Mouse (Mus musculus): Measurements from ENCODE around the gene Trim31.
"Not testable (repeated sequence)": the region's sequence is repeated elsewhere in the genome, so short reads cannot be mapped to it uniquely, and the experiment has no call there.

Gene Trim31

DNA sequence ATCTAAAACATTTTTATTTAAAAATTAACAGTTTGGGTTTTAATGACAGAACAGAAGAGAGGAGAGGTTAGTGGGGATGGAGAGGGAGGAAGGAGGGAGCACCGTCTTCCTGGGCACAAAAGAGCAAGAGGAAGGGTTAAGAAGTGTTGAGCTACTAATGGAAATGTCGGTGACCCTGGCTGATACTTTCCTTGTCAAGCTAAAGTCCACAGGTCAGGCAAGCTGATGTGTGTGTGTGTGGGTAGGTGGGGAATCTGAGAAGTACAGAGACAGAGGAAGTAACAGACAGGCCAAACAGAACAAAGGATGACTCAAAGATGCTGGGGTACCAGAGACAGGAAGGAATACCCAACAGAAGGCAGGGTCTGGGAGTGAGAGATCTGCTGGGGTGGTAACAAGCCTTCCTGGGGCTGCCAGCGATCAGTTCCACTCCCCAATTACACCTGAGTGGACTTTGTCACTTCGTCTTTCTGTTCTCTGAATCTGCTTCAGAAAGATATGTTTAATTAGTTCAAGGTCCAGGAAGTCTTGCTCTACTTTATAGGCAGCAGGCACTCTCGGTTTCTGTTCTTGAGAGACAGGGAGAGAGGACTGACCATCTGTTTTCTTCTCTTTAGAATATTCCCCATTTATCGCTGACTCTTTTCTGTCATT, at the start of gene Trim31:
Gene Trim31 (plus strand): TSS at position 567 of the 654 bp plus-strand sequence.
- no peak for DNase-seq (ENCODE audit: low spot score in 2 of 2)

DNA sequence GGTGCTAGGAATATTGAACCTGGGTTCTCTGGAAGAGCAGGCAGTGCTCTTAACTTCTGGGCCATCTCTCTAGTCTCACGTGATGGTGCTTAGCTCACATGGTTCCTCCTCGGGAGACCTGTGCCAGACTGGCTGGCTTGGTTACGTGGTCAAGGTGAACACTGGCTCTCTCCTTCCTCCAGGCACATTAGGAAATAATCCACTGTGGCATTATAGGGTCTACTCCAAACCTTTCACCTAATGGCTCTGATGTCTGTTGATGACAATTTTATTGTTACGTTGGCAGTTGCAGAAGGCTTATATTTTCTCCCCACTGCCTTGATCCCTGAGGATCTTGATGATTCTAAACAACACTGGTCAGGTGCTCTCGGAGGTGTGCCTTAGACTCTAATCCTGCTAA, 49.0 kb upstream of the Trim31 start:
- DNase-seq (ENCODE audit: low spot score in 2 of 2): no peak

DNA sequence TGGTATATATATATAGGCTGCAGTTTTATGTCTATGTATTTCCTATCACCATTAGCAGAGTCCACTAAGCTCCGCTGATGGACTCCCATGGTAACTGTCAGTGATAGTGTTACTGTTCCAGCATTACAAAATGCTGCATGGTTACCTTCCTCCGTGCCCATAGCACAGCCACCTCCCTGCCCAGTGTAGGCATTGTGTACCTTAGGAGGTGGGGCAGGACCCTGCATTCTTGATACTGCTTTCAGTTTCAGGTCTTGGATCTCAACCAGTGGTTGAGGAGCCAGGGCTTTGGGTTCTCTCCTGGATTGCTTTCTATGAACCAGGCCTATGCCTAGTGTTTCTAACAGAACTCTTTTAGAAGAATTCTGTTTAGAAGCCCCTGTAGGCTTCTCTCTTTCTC, 47.9 kb upstream of the Trim31 start:
- no peak for DNase-seq (ENCODE audit: low spot score in 2 of 2)

DNA sequence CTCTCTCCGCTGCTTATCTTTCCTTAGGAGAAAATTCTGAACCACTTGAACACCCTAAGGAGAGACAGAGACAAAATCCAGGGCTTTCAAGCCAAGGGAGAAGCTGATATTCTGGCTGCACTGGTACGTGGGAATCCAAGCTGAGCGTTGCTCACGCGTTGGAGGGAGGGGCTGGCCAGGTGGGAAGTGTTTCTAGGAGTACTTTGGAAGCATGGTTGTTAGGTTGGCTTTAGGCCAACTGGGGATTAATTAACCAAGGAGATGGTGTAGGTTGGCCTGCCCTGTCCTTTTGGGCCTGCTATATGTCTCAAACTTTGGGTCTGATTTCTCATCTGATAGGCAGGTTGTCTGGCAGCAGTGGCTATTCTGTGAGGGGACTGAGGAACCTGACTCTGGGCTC, 46.7 kb upstream of the Trim31 start:
- DNase-seq (ENCODE audit: low spot score in 2 of 2): no peak

DNA sequence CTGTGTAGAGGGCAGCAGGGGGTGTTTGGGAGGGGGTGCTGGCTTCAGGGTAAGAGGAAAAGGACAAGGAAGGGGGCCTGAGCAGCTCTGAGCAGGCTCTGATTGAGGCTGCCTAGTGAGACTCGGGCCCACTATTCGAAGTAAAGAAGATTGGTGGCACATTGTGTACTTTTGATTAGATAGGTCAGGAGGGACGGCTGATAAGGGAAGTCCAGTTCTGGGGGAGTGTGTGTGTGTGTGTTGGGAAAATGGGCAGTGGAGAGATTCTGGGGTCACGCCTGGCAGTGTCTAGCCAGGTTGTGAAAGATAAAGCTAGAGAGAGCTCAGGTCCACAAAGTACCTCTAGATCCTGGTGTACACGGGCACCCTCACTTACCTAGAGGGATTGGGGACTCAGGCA, 46.3 kb upstream of the Trim31 start:
- DNase-seq (ENCODE audit: low spot score in 2 of 2): no peak

DNA sequence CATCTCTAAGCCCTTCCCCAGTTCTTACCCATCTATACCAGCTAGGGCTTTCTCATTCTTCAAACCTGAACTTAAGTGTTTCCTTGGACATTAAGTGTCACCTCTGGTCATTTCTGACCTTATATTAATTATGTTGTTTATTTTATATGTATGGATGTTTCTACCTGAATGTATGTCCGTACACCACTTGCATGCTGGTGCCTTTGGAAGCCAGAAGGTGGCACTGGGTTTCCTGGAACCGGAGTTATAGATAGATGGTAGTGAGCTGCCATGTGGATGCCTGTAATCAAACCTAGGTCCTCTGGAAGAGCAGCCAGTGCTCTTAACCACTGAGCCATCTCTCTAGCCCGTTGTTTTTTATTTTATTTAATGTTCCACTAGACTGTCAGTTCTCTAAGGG, 42.4 kb upstream of the Trim31 start:
- DNase-seq (ENCODE audit: low spot score in 2 of 2): no peak

DNA sequence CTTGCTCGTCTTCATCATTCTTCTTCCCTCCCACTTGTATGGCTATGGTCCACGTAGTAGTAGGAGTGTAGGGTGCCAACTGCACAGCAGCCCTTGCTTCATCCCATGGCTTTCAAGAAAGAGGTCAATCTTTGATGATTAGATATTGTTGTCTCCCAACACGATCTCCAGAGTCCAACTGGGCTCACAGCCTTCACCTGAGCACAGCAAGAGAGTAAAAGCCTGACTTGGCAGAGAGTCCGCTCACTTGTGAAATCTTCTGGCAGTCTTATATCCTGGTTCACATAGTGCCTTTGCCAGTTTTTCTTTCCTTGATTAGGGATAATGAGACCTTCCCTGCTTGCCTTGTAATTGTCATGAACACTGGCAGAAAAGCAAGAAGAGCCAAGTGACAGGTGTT, 41.7 kb upstream of the Trim31 start:
- DNase-seq (ENCODE audit: low spot score in 2 of 2): peak in 1 of 2 experiments; percentile 31

DNA sequence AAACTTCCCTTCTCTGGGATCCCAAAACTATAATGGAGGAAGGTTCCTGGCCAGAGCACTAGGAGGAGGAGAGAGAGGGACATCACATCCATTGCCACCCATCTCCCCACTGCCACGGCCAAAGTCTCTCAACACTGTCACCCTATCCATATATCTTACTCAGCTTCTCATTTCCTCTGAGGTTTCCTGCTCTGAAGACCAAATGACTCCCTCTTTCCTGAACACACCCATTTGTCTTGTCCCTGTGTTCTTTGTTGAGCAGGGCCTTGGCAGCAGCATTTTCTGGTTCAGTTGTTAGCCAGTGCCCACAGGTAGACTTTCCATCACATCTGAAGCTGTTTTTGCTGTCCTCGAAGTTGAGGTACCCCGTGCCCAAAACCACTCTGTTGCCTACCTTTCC, 39.7 kb upstream of the Trim31 start:
- DNase-seq (ENCODE audit: low spot score in 2 of 2): no peak

DNA sequence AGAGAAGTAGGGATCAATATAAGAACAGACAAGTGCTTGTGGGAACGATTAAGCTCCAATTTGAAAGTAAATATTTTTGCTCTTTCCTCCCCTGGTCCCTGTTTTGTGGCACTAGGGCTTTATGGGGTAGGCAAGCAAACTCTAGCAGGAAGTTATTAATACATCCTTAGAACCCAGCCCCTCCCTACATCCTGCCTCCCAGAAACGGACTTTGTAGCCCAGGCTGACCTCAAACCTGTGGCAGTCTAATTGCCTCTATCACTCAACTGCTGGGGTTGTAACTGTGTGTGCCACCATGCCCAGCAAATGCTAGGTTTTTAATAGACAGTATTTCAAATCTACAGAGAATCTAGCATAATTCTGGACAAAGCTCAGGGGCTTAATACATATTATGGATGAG, 36.2 kb upstream of the Trim31 start:
- no peak for DNase-seq (ENCODE audit: low spot score in 2 of 2)

DNA sequence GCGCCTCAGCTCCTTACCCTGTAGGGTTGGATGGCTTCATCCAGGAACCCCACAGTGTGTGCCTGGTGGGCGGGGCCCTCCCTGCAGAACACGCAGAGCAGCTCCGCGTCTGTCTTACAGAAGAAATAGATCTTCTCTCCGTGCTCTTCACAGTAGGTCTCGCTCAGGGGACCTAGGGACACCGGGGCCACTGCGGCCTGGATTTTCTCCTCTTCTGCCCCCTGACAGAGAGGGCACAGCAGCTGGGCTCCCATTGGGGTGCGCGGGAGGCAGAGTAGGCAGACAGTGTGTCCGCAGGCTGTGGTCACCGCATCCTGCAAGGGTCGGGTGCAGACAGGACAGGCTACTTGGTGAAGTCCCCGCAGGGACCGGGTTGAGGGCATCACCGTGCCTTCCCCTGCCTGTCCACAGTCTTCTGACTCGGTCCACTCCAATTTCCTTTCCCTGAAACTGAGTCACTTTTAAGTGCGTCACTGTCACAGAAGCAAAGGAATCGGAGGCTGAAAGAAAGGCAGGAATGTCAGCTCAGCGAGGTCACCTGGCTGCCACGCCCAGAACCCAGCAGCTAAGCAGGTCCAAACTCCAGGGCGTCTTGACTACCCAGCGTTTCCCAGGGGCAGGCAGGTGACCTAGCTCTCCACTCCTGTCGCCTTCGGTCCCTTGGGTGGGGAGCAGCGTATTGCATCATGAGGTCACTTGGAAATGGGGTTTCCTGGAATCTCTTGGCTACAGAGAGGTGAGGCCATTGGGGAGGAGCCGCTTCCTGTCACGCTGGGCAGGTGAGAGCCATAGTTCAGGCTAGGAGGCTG, 31.0 kb upstream of the Trim31 start, which contains the start of gene Trim15:
Gene Trim15 (minus strand): TSS at position 492 of the 809 bp plus-strand sequence.
- DNase-seq (ENCODE audit: low spot score in 2 of 2): no peak

DNA sequence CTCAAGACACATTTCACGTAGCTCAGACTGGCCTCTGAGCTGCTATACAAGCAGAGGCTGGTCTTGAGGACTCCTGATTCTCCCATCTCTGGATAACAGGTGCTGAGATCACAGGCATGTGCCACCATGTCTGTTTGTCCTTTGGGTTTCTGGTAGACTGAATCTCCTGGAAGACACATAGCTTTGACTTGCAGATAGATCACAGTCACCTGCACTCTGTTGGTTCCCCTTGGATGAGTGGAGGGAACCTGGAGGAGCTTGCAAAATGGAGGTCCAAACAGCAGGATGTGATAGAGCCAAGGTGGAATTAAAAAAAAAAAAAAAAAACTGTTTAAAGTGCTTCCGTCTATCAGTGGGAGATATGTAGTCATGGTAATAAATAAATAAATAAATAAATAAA, 29.1 kb upstream of the Trim31 start:
- DNase-seq (ENCODE audit: low spot score in 2 of 2): no peak

DNA sequence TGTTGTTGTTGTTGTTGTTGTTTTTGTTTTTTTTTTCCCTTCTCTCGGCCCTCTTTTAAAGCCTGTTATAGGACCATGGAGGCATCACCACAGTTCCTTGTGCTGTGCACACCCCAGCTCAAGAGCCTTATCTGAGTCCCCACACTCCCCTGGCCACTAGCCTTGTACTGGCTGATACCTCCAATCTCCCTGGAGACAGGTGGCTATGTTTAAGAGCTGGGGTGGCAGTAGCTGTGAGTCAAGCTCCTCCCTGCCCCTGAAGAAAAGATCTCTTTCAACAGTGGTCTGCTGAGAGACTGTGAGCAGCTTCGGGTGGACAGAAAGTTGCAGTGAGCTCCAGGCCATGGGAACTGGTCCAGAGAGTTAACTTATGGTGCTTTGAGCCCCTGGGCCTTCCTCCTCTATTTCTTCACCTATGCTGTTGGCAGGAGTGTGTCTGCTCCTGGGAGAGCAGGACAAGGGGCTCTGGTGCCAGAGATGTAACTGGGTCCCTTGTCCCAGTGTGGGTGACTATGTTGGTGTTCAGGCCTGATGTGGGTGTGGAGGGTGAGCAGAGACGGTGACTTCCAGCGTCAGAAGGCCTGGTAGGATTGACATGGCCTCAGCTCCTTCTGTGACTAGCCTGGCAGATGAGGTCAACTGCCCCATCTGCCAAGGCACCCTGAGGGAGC, 28.5 kb upstream of the Trim31 start, which contains the start of gene Trim10:
Gene Trim10 (plus strand): TSS at position 291 of the 671 bp plus-strand sequence.
- DNase-seq (ENCODE audit: low spot score in 2 of 2): no peak

DNA sequence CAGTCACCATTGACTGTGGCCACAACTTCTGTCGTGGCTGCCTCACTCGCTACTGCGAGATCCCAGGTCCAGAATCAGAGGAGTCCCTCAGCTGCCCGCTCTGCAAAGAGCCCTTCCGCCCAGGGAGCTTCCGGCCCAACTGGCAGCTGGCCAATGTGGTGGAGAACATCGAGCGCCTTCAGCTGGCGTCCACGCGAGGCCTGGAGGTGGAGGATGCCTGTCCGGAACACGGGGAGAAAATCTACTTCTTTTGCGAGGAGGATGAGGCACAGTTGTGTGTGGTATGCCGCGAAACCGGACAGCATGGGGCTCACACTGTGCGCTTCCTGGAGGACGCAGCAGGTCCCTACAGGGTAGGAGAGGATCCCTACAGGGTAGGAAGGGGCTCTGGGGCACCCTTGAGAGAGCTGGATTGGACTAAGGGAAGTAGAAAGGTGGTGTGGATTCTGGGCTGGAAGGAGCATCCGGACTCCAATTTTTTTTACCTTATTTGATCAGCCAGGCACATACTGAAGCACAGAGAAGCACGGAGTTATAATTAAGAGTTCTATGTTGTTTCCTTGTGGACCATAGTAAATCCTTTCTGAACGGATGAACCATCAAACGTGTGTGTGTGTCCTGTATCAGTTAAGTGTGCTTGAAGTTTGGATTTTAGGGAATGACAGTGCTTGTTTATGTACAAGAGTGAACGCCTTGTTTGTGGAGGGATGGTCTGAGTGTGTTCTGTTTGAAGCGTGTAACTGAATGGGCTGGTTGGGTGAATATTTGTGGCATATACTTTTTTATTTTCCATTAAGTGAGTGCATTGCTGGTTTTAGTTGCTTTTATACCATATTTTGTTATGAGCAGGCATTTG, 27.7 kb upstream of the Trim31 start:
- DNase-seq (ENCODE audit: low spot score in 2 of 2): no peak

DNA sequence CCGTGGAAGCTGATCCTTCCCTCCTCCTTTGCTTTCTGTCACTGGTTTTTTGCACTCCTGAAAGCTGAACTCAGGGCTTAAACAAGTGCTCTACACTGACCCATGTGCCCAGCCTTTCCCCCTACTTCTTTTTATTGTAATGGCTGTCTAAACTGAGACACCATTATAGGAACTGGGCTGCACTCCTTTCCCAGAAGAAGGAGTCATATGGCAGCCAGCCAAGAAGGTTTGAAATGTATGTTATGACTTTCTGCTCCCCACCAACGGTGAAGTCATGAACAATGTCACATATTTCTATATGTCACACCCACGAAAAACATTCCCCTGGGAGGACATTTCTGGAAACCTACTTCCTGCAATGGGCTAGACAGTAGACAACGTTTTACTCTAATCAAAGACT, 23.3 kb upstream of the Trim31 start:
- no peak for DNase-seq (ENCODE audit: low spot score in 2 of 2)

DNA sequence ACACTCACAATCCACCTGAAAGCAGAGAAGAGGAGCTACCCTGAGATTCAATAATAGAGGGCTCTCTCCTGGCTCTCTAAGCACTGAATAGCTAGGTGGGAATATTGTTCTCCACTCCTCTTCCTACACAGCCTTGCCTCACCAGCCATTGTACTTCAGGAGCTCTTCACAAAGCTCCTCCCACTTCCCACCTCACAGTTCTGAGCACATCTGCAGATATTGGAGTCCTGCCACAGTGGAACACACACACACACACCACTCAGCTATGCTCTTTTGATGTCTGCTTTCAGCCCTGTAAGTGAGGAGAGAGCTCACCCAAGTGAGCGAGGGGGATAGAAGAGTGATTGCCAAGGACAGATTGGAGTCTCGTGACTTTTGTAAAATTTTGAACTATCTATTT, 14.6 kb upstream of the Trim31 start:
- DNase-seq (ENCODE audit: low spot score in 2 of 2): no peak

DNA sequence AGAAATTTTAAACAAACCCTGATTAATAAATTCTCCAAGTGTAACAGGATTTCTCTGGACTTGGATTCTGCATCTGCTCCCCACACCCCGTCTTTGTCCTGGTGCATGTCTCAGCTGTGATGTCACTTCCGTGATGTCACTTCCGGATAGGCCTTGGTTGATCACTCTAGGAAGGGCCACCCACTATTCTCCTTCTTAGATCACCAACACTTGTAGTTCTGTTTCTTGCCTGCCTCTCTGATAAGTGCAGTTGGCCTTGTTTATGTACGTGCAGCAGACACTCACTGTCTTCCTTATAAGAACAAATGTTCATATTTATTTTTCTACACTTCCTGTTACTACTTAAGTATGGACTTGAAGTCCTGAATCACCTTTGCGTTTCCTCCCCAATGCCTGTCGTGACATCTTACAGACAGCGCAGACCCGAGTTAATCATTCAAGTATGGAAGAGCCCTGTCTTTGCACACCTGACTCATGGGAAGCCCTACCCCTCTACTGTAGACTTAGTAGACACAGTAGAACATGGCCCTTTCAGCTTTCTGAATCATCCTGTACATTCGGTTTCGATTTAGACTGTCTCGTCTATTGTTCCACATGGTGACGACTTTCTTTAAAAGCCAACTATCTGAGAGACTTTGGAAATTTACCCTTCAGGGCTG, 12.7 kb upstream of the Trim31 start:
- no peak for DNase-seq (ENCODE audit: low spot score in 2 of 2)

DNA sequence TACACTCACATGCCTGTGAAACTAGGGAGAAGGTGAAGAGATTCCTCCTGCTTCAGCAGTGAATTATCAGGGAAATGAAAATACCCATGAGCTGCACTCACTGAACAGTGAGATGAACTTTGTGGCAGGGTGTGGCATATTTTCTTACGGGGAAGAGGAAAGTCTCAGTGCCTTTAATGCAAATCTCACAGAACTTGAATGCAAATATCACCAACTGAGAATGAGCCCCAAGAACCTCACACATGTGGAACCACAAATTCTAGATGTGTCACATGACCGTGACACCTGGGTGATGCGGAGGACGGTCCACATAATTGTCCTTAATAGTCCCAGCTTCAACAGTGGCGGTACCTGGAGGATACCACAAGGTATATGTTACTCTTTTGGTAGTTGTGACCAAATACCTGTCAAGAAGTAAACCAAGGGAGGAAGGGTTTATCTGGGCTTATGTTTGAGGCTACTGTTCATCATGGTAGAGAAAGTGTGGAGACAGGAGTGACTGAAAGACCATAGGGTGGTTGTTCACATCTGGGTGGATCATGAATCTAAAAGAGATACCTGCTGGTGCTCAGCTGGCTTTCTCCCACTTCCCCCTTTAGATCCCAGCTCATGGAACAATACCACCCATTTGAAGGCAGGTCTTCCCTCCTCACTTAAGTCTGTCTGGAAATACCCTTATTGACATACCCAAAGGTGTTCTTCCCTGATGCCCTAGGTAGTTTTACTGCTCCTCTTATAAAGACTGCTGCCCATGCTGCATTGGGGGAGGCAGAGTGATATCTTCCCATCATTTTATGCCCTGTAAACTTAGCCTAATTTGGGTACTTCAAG, 7.6 kb upstream of the Trim31 start, which contains the start of gene Trim40:
Gene Trim40 (minus strand): TSS at position 51 of the 831 bp plus-strand sequence.
- DNase-seq (ENCODE audit: low spot score in 2 of 2): no peak

DNA sequence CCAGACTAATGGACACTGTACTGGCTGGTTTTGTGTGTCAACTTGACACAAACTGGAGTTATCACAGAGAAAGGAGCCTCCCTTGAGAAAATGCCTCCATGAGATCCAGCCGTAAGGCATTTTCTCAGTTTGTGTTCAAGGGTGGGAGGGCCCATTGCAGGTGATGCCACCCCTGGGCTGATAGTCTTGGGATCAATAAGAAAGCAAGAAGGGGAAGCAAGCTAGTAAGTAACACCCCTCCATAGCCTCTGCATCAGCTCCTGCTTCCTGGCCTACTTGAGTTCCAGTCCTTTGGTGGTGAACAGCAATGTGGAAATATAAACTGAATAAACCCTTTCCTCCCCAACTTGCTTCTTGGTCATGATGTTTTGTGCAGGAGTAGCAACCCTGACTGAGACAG, 6.4 kb upstream of the Trim31 start:
- not testable (repeated sequence) for DNase-seq (ENCODE audit: low spot score in 2 of 2)

DNA sequence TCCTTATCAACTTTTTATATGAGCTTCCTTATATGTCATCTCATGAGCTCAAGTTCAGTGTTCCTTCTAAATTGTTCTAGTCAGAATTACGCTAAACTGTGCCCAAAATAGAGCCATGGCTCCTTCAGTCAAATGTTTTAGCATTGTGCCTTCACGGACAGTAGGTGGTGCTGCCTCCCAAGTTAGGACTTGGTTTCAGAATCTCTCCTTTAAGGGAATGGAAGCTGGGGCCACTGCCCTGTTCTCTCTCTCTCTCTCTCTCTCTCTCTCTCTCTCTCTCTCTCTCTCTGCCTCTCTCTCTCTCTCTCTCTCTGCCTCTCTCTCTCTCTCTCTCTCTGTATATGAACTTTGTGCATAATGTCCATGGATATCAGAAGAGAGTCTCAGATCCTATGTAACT, 5.6 kb upstream of the Trim31 start:
- peak in 1 of 2 experiments; percentile 27 for DNase-seq (ENCODE audit: low spot score in 2 of 2)

DNA sequence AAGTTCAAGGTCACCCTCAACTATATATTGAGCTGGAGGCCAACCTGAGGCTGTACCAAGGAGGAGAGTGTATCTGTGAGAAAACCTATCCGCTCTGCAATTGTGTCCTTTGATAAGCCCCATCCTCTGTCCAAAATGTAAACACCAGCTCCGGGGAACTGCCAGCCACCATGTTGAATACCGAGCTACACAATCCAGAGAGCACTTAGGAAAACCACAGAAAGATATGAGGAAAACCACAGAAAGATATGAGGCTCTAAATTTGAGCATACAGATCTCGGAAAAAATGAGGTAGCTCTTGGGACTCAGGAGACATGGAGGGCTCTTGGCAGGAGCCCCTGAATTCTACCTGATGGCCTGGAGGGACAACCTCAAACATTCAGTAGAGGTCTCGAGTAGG, 4.5 kb upstream of the Trim31 start:
- DNase-seq (ENCODE audit: low spot score in 2 of 2): no peak

All from urinary bladder, postnatal 36 days (tissue).